Mouse (Mus musculus): Measurements from ENCODE around the gene Stim2. TPM values are rescaled to one million over a fixed set of nuclear protein-coding genes. Genes with fewer than 3 reads are reported as not detected.

The Stim2 gene
- polyA plus RNA-seq, 1 experiment from 2014 or later = 20.3 TPM

GRCm38 (mm10) chr5:54025630-54026029 is 27.3 kb downstream of the Stim2 start:
- no peaks in the 10 kb centered on the region for H3K9me3 ChIP-seq (ENCODE audit: low read length)
- no peaks in the 10 kb centered on the region for H3K27me3 ChIP-seq (replicated peaks; ENCODE audit: insufficient read depth, low read length)
- H3K27ac ChIP-seq (ENCODE audit: low read length) = no peak overlapping the region
- no peak overlapping the region for H3K9ac ChIP-seq (replicated peaks; ENCODE audit: low read depth)
- 62% methylated on average over 2 of the region's 2 CpGs for WGBS
- TF ChIP-seq EP300 (IDR thresholded peaks at IDR 0.05) (no peak), CTCF (IDR thresholded peaks at IDR 0.05) (no peak)
- DNase-seq (ENCODE audit: low spot score) (no peak), ATAC-seq (no peak)
- H3K4me1 ChIP-seq (ENCODE audit: insufficient read depth, low read depth, low read length) = no peaks in the 10 kb centered on the region; the same call in 1 of the 2 replicates
- H3K4me3 ChIP-seq (ENCODE audit: low read depth, low read length) = no peak overlapping the region
- no peaks in the 10 kb centered on the region for H3K36me3 ChIP-seq (ENCODE audit: insufficient read depth, low read length)
- no peak overlapping the region for H3K4me2 ChIP-seq (replicated peaks; ENCODE audit: low read depth, low read length)

GRCm38 (mm10) chr5:54033217-54033616 is 34.9 kb downstream of the Stim2 start:
- no peak overlapping the region for H3K27ac ChIP-seq (ENCODE audit: low read length)
- TF ChIP-seq EP300 (IDR thresholded peaks at IDR 0.05) = no peak
- H3K36me3 ChIP-seq (ENCODE audit: insufficient read depth, low read length) = no peaks in the 10 kb centered on the region
- H3K4me1 ChIP-seq (ENCODE audit: insufficient read depth, low read depth, low read length) = peaks cover 4% of the 10 kb centered on the region; the same call in 1 of the 2 replicates
- no peaks in the 10 kb centered on the region for H3K27me3 ChIP-seq (replicated peaks; ENCODE audit: insufficient read depth, low read length)
- WGBS = 81% methylated on average over 5 of the region's 5 CpGs
- H3K4me3 ChIP-seq (ENCODE audit: low read depth, low read length) = no peak overlapping the region
- no peak overlapping the region for H3K9ac ChIP-seq (replicated peaks; ENCODE audit: low read depth)
- no peaks in the 10 kb centered on the region for H3K9me3 ChIP-seq (ENCODE audit: low read length)
- no peak overlapping the region for H3K4me2 ChIP-seq (replicated peaks; ENCODE audit: low read depth, low read length)
- ATAC-seq (no peak), DNase-seq (ENCODE audit: low spot score) (no peak)

GRCm38 (mm10) chr5:54034680-54035079 is 36.4 kb downstream of the Stim2 start:
- H3K36me3 ChIP-seq (ENCODE audit: insufficient read depth, low read length) = no peaks in the 10 kb centered on the region
- peak; percentile 66 for ATAC-seq
- H3K9me3 ChIP-seq (ENCODE audit: low read length) = no peaks in the 10 kb centered on the region
- H3K27ac ChIP-seq (ENCODE audit: low read length) = no peak overlapping the region
- no peak overlapping the region for H3K9ac ChIP-seq (replicated peaks; ENCODE audit: low read depth)
- peaks cover 4% of the 10 kb centered on the region; the same call in 1 of the 2 replicates for H3K4me1 ChIP-seq (ENCODE audit: insufficient read depth, low read depth, low read length)
- no peak overlapping the region for H3K4me2 ChIP-seq (replicated peaks; ENCODE audit: low read depth, low read length)
- WGBS = 34% methylated on average over 1 of the region's 1 CpGs
- peak; percentile 39 for DNase-seq (ENCODE audit: low spot score)
- H3K4me3 ChIP-seq (ENCODE audit: low read depth, low read length) = no peak overlapping the region
- H3K27me3 ChIP-seq (replicated peaks; ENCODE audit: insufficient read depth, low read length) = no peaks in the 10 kb centered on the region
- no peak for TF ChIP-seq EP300 (IDR thresholded peaks at IDR 0.05)
- TF ChIP-seq CTCF (IDR thresholded peaks at IDR 0.05) = no peak

- Histone ChIP-seq H3K4me2 (replicated peaks; ENCODE audit: low read depth, low read length) (no peak overlapping the region), H3K4me3 (ENCODE audit: low read depth, low read length) (no peak overlapping the region), H3K27me3 (replicated peaks; ENCODE audit: insufficient read depth, low read length) (no peaks in the 10 kb centered on the region), H3K36me3 (ENCODE audit: insufficient read depth, low read length) (no peaks in the 10 kb centered on the region), H3K9me3 (ENCODE audit: low read length) (no peaks in the 10 kb centered on the region), H3K4me1 (ENCODE audit: insufficient read depth, low read depth, low read length) (peaks cover 4% of the 10 kb centered on the region; the same call in 1 of the 2 replicates), H3K27ac (ENCODE audit: low read length) (no peak overlapping the region), H3K9ac (replicated peaks; ENCODE audit: low read depth) (no peak overlapping the region)
- DNase-seq (ENCODE audit: low spot score) (no peak), ATAC-seq (no peak)
- 58% methylated on average over 4 of the region's 4 CpGs for WGBS
- no peak for TF ChIP-seq EP300 (IDR thresholded peaks at IDR 0.05)
- TF ChIP-seq CTCF (IDR thresholded peaks at IDR 0.05) = no peak
Observed at GRCm38 (mm10) chr5:54038615-54039014, 40.3 kb downstream of the Stim2 start.

GRCm38 (mm10) chr5:54040527-54040926 is 42.2 kb downstream of the Stim2 start:
- no peaks in the 10 kb centered on the region for H3K27me3 ChIP-seq (replicated peaks; ENCODE audit: insufficient read depth, low read length)
- DNase-seq (ENCODE audit: low spot score) = no peak
- H3K4me2 ChIP-seq (replicated peaks; ENCODE audit: low read depth, low read length) = no peak overlapping the region
- H3K36me3 ChIP-seq (ENCODE audit: insufficient read depth, low read length) = no peaks in the 10 kb centered on the region
- 71% methylated on average over 8 of the region's 8 CpGs for WGBS
- H3K4me3 ChIP-seq (ENCODE audit: low read depth, low read length) = no peak overlapping the region
- H3K27ac ChIP-seq (ENCODE audit: low read length) = no peak overlapping the region
- TF ChIP-seq CTCF (IDR thresholded peaks at IDR 0.05) (no peak), EP300 (IDR thresholded peaks at IDR 0.05) (no peak)
- ATAC-seq = no peak
- H3K9ac ChIP-seq (replicated peaks; ENCODE audit: low read depth) = no peak overlapping the region
- H3K4me1 ChIP-seq (ENCODE audit: insufficient read depth, low read depth, low read length) = peaks cover under 1% of the 10 kb centered on the region; the same call in 1 of the 2 replicates
- H3K9me3 ChIP-seq (ENCODE audit: low read length) = no peaks in the 10 kb centered on the region

GRCm38 (mm10) chr5:54042013-54042412 is 43.7 kb downstream of the Stim2 start:
- WGBS = 89% methylated on average over 7 of the region's 7 CpGs
- Histone ChIP-seq H3K4me3 (ENCODE audit: low read depth, low read length) (no peak overlapping the region), H3K9ac (replicated peaks; ENCODE audit: low read depth) (no peak overlapping the region), H3K4me1 (ENCODE audit: insufficient read depth, low read depth, low read length) (no peaks in the 10 kb centered on the region), H3K4me2 (replicated peaks; ENCODE audit: low read depth, low read length) (no peak overlapping the region), H3K27ac (ENCODE audit: low read length) (no peak overlapping the region), H3K9me3 (ENCODE audit: low read length) (no peaks in the 10 kb centered on the region), H3K36me3 (ENCODE audit: insufficient read depth, low read length) (no peaks in the 10 kb centered on the region), H3K27me3 (replicated peaks; ENCODE audit: insufficient read depth, low read length) (no peaks in the 10 kb centered on the region)
- ATAC-seq = no peak
- no peak for DNase-seq (ENCODE audit: low spot score)
- no peak for TF ChIP-seq CTCF (IDR thresholded peaks at IDR 0.05)
- TF ChIP-seq EP300 (IDR thresholded peaks at IDR 0.05) = no peak

- ATAC-seq (peak; percentile 19; the same call in 1 of the 2 replicates), DNase-seq (ENCODE audit: low spot score) (peak; percentile 33)
- Histone ChIP-seq H3K9me3 (ENCODE audit: low read length) (no peaks in the 10 kb centered on the region), H3K27ac (ENCODE audit: low read length) (no peak overlapping the region), H3K4me1 (ENCODE audit: insufficient read depth, low read depth, low read length) (peaks cover 9% of the 10 kb centered on the region), H3K36me3 (ENCODE audit: insufficient read depth, low read length) (no peaks in the 10 kb centered on the region), H3K4me2 (replicated peaks; ENCODE audit: low read depth, low read length) (no peak overlapping the region), H3K27me3 (replicated peaks; ENCODE audit: insufficient read depth, low read length) (no peaks in the 10 kb centered on the region), H3K9ac (replicated peaks; ENCODE audit: low read depth) (no peak overlapping the region), H3K4me3 (ENCODE audit: low read depth, low read length) (no peak overlapping the region)
- TF ChIP-seq EP300 (IDR thresholded peaks at IDR 0.05) = no peak
- TF ChIP-seq CTCF (IDR thresholded peaks at IDR 0.05) = no peak
- WGBS = 66% methylated on average over 3 of the region's 3 CpGs
Observed at GRCm38 (mm10) chr5:54045523-54045922, 47.2 kb downstream of the Stim2 start.

Data from lung, postnatal 0 days (tissue).